Mouse (Mus musculus): ENCODE data around the gene Batf2. TPM values are rescaled to one million over a fixed set of nuclear protein-coding genes. Genes with fewer than 3 reads are reported as not detected.

Batf2 gene
- polyA plus RNA-seq (2012; fragmentation: generic; extraction: Trizol) = 0.04 TPM
- long read RNA-seq, experiment 1 = 0 reads
- long read RNA-seq, experiment 2 = 0 reads

- Histone ChIP-seq H3ac (ENCODE audit: control insufficient read depth, insufficient read length, low read depth) (peak within 1 kb of the TSS; percentile 97), H3K36me3 (ENCODE audit: control insufficient read depth, insufficient read depth) (no peaks in the 10 kb centered on the region), H3K79me3 (ENCODE audit: low read depth) (no peaks in the 10 kb centered on the region), H3K27me3 (ENCODE audit: control insufficient read depth, insufficient read depth, insufficient read length) (peaks cover 7% of the 10 kb centered on the region), H3K4me3 (ENCODE audit: insufficient read depth, poor library complexity, severe bottlenecking) (peak within 1 kb of the TSS; percentile 56), H3K79me2 (ENCODE audit: control insufficient read depth, insufficient read depth) (peaks cover 8% of the 10 kb centered on the region)
- peak; percentile 92 for TF ChIP-seq CTCF (IDR thresholded peaks at IDR 0.05; ENCODE audit: control insufficient read depth, insufficient read depth, insufficient read length)
- TF ChIP-seq MYOD1 (IDR thresholded peaks at IDR 0.05; ENCODE audit: control insufficient read depth, insufficient read length, low read depth) = no peak
- peak; percentile 6 for TF ChIP-seq MAX (IDR thresholded peaks at IDR 0.05)
- no peak for TF ChIP-seq CEBPB (IDR thresholded peaks at IDR 0.05; ENCODE audit: low read depth)
- no peak for TF ChIP-seq FOSL1 (IDR thresholded peaks at IDR 0.05; ENCODE audit: insufficient read depth, low read length, poor library complexity, severe bottlenecking)
- no peak for TF ChIP-seq MYOG (IDR thresholded peaks at IDR 0.05; ENCODE audit: control insufficient read depth, extremely low read depth, insufficient read length)
- TF ChIP-seq USF1 (IDR thresholded peaks at IDR 0.05; ENCODE audit: low read depth) = peak; percentile 95
These were observed at the start of gene Batf2 for GRCm38 (mm10) chr19:6140678-6141393. TSS of gene Batf2 (plus strand) at chr19:6140983.

DNA sequence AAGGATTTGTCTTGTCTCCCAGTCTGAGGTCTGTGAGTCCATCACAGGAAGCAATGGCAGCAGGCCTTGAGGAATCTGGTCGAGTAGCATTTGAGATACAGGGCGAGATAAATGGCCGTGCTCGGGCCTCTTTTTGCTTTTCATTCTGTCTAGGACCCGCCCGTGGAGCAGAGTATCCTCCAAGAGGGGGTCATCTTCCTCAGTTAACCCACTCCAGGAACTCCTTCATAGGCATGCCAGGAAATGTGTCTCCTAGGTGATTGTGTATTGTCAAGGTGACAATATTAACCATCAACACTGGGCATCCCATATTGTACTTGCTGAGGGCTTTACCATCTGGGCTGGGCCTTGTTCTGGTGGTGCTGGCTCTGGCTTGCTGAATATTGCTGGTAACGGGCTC lies 46.7 kb upstream of the Batf2 start, which contains the start of gene AC131692.1:
Gene AC131692.1, plus strand, starts transcription at position 301 of the 400 bp plus-strand sequence.
- TF ChIP-seq MAX (IDR thresholded peaks at IDR 0.05) (no peak), MYOG (IDR thresholded peaks at IDR 0.05; ENCODE audit: control insufficient read depth, extremely low read depth, insufficient read length) (no peak), CTCF (IDR thresholded peaks at IDR 0.05; ENCODE audit: control insufficient read depth, insufficient read depth, insufficient read length) (no peak), MYOD1 (IDR thresholded peaks at IDR 0.05; ENCODE audit: control insufficient read depth, insufficient read length, low read depth) (no peak), USF1 (IDR thresholded peaks at IDR 0.05; ENCODE audit: low read depth) (no peak), FOSL1 (IDR thresholded peaks at IDR 0.05; ENCODE audit: insufficient read depth, low read length, poor library complexity, severe bottlenecking) (no peak), CEBPB (IDR thresholded peaks at IDR 0.05; ENCODE audit: low read depth) (no peak)
- Histone ChIP-seq H3K36me3 (ENCODE audit: control insufficient read depth, insufficient read depth) (peaks cover 45% of the 10 kb centered on the region), H3K4me3 (ENCODE audit: insufficient read depth, poor library complexity, severe bottlenecking) (no peak within 1 kb of the TSS), H3ac (ENCODE audit: control insufficient read depth, insufficient read length, low read depth) (no peak within 1 kb of the TSS), H3K27me3 (ENCODE audit: control insufficient read depth, insufficient read depth, insufficient read length) (no peaks in the 10 kb centered on the region), H3K79me3 (ENCODE audit: low read depth) (peaks cover 8% of the 10 kb centered on the region), H3K79me2 (ENCODE audit: control insufficient read depth, insufficient read depth) (peaks cover 44% of the 10 kb centered on the region)

DNA sequence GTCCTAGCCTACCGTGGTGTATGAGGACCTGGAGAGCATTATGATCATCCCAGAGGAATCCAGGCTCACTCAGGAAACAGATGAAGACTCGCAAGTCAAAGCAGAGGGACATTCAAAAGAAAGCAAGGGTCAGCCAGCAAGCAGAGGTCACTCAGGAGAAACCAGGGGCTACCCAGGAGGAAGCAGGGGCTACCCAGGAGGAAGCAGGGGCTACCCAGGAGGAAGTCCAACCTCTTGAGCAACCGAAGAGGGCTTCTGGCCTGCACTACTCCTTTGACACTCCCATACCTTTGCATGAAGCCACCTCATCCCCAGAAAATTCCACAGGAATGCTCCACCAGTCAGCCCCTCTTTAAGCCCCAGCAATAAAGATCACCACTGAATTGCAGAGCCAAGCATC lies 42.9 kb upstream of the Batf2 start:
- Histone ChIP-seq H3K36me3 (ENCODE audit: control insufficient read depth, insufficient read depth) (peaks cover 9% of the 10 kb centered on the region), H3K79me3 (ENCODE audit: low read depth) (no peaks in the 10 kb centered on the region), H3K79me2 (ENCODE audit: control insufficient read depth, insufficient read depth) (peaks cover 8% of the 10 kb centered on the region), H3ac (ENCODE audit: control insufficient read depth, insufficient read length, low read depth) (no peak overlapping the region), H3K4me3 (ENCODE audit: insufficient read depth, poor library complexity, severe bottlenecking) (no peak overlapping the region), H3K27me3 (ENCODE audit: control insufficient read depth, insufficient read depth, insufficient read length) (no peaks in the 10 kb centered on the region)
- TF ChIP-seq CEBPB (IDR thresholded peaks at IDR 0.05; ENCODE audit: low read depth) = no peak
- TF ChIP-seq USF1 (IDR thresholded peaks at IDR 0.05; ENCODE audit: low read depth) = no peak
- TF ChIP-seq CTCF (IDR thresholded peaks at IDR 0.05; ENCODE audit: control insufficient read depth, insufficient read depth, insufficient read length) = no peak
- no peak for TF ChIP-seq MAX (IDR thresholded peaks at IDR 0.05)
- TF ChIP-seq MYOD1 (IDR thresholded peaks at IDR 0.05; ENCODE audit: control insufficient read depth, insufficient read length, low read depth) = no peak
- no peak for TF ChIP-seq MYOG (IDR thresholded peaks at IDR 0.05; ENCODE audit: control insufficient read depth, extremely low read depth, insufficient read length)
- TF ChIP-seq FOSL1 (IDR thresholded peaks at IDR 0.05; ENCODE audit: insufficient read depth, low read length, poor library complexity, severe bottlenecking) = no peak

- H3K79me3 ChIP-seq (ENCODE audit: low read depth) = no peaks in the 10 kb centered on the region
- H3ac ChIP-seq (ENCODE audit: control insufficient read depth, insufficient read length, low read depth) = no peak overlapping the region
- H3K36me3 ChIP-seq (ENCODE audit: control insufficient read depth, insufficient read depth) = no peaks in the 10 kb centered on the region
- no peak for TF ChIP-seq CEBPB (IDR thresholded peaks at IDR 0.05; ENCODE audit: low read depth)
- TF ChIP-seq MYOG (IDR thresholded peaks at IDR 0.05; ENCODE audit: control insufficient read depth, extremely low read depth, insufficient read length) = no peak
- TF ChIP-seq MAX (IDR thresholded peaks at IDR 0.05) = no peak
- TF ChIP-seq FOSL1 (IDR thresholded peaks at IDR 0.05; ENCODE audit: insufficient read depth, low read length, poor library complexity, severe bottlenecking) = no peak
- no peak for TF ChIP-seq MYOD1 (IDR thresholded peaks at IDR 0.05; ENCODE audit: control insufficient read depth, insufficient read length, low read depth)
- TF ChIP-seq USF1 (IDR thresholded peaks at IDR 0.05; ENCODE audit: low read depth) = no peak
- TF ChIP-seq CTCF (IDR thresholded peaks at IDR 0.05; ENCODE audit: control insufficient read depth, insufficient read depth, insufficient read length) = no peak
- H3K79me2 ChIP-seq (ENCODE audit: control insufficient read depth, insufficient read depth) = no peaks in the 10 kb centered on the region
- H3K27me3 ChIP-seq (ENCODE audit: control insufficient read depth, insufficient read depth, insufficient read length) = no peaks in the 10 kb centered on the region
- no peak overlapping the region for H3K4me3 ChIP-seq (ENCODE audit: insufficient read depth, poor library complexity, severe bottlenecking)
These were observed 39.6 kb upstream of the Batf2 start for GRCm38 (mm10) chr19:6101186-6101585.

DNA sequence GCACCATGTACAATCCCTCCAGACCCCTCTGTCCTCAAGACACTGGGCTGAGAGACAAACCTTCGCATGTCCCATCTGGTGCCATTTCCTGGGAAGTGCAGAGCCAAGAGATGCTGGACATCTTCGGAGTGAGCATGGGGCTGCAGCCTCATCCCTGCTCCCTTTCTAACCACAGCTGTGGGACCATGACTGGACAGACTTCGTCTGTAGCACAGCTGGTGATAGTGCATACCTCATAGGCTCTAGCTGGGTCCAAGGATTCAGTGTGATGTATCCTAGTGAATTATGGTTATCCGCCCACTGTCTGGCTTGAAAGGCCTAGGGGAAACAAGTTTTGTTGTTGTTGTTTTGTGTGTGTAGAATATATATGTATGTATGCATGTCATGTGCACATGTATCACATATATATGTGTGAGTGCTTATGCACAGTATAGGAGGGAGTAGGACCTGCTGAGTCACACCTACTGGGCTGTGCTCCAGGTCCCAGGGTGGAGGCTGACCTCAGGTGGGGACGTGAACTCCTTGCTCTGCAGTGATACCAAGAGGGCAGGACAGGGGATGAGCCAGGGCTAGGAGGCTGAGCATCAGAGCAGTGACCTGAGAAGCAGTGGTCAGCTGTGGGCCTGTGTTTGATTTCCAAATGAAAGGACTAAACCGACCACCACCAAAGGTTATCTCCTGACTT lies 38.5 kb upstream of the Batf2 start:
- no peaks in the 10 kb centered on the region for H3K79me3 ChIP-seq (ENCODE audit: low read depth)
- no peaks in the 10 kb centered on the region for H3K27me3 ChIP-seq (ENCODE audit: control insufficient read depth, insufficient read depth, insufficient read length)
- no peak overlapping the region for H3K4me3 ChIP-seq (ENCODE audit: insufficient read depth, poor library complexity, severe bottlenecking)
- no peak overlapping the region for H3ac ChIP-seq (ENCODE audit: control insufficient read depth, insufficient read length, low read depth)
- H3K36me3 ChIP-seq (ENCODE audit: control insufficient read depth, insufficient read depth) = no peaks in the 10 kb centered on the region
- TF ChIP-seq USF1 (IDR thresholded peaks at IDR 0.05; ENCODE audit: low read depth) (no peak), MYOD1 (IDR thresholded peaks at IDR 0.05; ENCODE audit: control insufficient read depth, insufficient read length, low read depth) (no peak), CTCF (IDR thresholded peaks at IDR 0.05; ENCODE audit: control insufficient read depth, insufficient read depth, insufficient read length) (no peak), MAX (IDR thresholded peaks at IDR 0.05) (no peak), MYOG (IDR thresholded peaks at IDR 0.05; ENCODE audit: control insufficient read depth, extremely low read depth, insufficient read length) (no peak), CEBPB (IDR thresholded peaks at IDR 0.05; ENCODE audit: low read depth) (no peak), FOSL1 (IDR thresholded peaks at IDR 0.05; ENCODE audit: insufficient read depth, low read length, poor library complexity, severe bottlenecking) (no peak)
- no peaks in the 10 kb centered on the region for H3K79me2 ChIP-seq (ENCODE audit: control insufficient read depth, insufficient read depth)

All from C2C12 (cell line).